Mouse (Mus musculus): Measurements from ENCODE around the gene Rabgap1. TPM values are rescaled to one million over a fixed set of nuclear protein-coding genes. Genes with fewer than 3 reads are reported as not detected.

Gene Rabgap1
- polyA plus RNA-seq, 1 experiment from 2014 or later: 6.1 TPM

DNA sequence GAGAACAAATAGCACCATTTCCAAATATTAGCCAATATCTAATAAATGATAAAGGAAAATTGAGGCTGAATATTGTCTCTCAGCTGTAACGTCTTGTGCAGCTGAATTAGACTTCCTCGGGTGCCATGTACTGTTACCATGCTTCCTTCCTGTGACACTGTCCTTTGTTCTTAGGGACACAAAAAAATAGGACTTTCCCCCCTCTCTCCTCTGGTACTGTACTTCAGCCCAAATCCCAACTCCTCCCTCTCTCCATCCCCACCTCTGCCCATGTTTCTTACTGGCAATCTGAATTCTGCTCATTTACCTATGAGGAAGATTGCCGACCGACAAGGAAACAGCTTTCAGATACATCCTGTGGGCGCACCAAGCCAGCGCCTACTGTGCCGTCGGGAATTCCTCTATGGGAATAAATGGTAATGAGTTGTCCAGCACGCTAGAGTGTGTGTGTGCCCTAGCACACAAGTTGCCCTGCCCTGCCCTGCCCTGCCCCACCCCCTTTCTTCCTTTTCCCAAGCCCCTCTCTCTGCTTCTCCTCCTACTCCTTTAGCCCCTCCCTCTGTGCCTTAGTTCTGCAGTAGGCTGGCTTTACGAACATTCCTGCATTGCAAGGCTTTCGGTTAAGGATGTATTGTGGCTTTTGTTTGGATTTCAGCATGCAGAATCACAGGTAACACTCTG lies 73.1 kb downstream of the Rabgap1 start, which contains the start of gene Gpr21:
Gene Gpr21 (plus strand): TSS at position 303 of the 681 bp plus-strand sequence.
- no peaks in the 10 kb centered on the region for H3K27me3 ChIP-seq
- no peak within 1 kb of the TSS for H3K4me2 ChIP-seq
- H3K9me3 ChIP-seq (replicated peaks): no peaks in the 10 kb centered on the region
- ATAC-seq (ENCODE audit: insufficient read depth): no peak
- H3K9ac ChIP-seq: no peak within 1 kb of the TSS
- peaks cover 13% of the 10 kb centered on the region for H3K36me3 ChIP-seq (replicated peaks)
- 33% methylated on average over 11 of the region's 11 CpGs for WGBS (ENCODE audit: insufficient replicate concordance)
- no peak within 1 kb of the TSS for H3K4me3 ChIP-seq (replicated peaks)
- H3K4me1 ChIP-seq (replicated peaks): 0 out of 2 replicates have a peak, but pooled peaks cover 4% of the 10 kb centered on the region
- no peak within 1 kb of the TSS for H3K27ac ChIP-seq (replicated peaks)

DNA sequence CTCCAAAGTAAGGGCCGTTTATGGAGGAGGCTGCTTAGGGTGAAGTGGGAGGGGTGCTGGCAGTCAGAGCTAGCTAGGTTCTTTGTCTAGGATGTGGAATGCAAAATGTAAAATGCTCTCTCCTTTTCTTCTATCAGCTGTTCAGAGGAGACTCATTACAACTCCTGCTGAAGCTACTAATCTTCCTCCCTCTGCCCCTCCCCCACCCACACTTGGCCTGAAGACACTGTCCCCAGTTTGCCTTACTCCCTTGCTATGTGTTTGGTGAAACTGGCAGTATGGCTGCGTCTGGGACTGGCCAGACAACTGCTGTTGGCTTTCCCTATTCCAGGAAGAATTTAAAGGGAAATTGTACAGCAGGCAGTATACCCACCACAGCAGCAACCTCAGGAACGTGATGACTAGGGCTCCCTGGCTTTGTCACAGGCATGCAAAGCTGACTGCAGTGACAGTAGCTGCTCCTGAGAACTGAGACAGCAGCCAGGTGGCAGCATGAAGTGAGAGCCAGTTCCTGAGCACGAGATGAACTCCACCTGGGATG lies 73.9 kb downstream of the Rabgap1 start:
- Histone ChIP-seq H3K4me1 (replicated peaks) (0 out of 2 replicates have a peak, but pooled peaks cover 4% of the 10 kb centered on the region), H3K4me2 (no peak overlapping the region), H3K36me3 (replicated peaks) (peaks cover 13% of the 10 kb centered on the region), H3K9me3 (replicated peaks) (no peaks in the 10 kb centered on the region), H3K27me3 (no peaks in the 10 kb centered on the region), H3K27ac (replicated peaks) (no peak overlapping the region), H3K4me3 (replicated peaks) (no peak overlapping the region), H3K9ac (no peak overlapping the region)
- no peak for ATAC-seq (ENCODE audit: insufficient read depth)
- WGBS (ENCODE audit: insufficient replicate concordance): 60% methylated on average over 4 of the region's 4 CpGs

DNA sequence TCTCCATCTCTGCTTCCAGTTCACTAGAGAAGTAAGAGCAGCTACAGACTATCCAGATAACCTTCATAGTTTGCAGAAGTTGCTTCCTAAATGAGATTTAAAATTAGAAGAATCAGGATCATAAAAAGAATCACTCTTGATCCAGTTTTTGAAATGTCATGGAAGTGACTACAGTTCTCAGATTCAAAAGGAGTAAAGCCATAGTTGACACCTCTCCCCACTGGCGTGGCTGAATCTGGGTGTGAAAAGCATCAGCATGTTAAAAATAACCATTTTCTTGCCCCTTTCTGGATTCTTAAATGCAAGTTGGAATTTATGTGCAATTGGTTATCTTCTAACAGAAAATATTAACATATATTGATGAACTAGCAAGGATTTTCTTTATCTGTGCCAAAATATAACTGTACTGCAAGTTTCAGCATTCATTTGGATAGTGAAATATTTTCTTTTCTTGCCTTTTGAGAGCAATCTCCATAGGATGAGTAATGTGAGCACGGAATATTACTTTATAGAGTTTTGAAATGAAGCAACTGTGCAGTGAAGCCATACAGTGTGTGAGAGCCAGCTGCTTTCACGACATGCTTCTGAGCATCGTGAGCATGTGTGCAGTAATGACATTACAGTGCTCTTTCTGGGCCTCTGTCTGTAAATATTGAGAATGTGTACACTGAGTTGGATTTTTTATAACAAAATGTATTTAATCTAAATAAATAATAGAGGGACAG lies 75.6 kb downstream of the Rabgap1 start:
- Histone ChIP-seq H3K4me2 (no peak overlapping the region), H3K4me3 (replicated peaks) (no peak overlapping the region), H3K27ac (replicated peaks) (no peak overlapping the region), H3K4me1 (replicated peaks) (0 out of 2 replicates have a peak, but pooled peaks cover 4% of the 10 kb centered on the region), H3K9ac (no peak overlapping the region), H3K27me3 (no peaks in the 10 kb centered on the region), H3K9me3 (replicated peaks) (no peaks in the 10 kb centered on the region), H3K36me3 (replicated peaks) (0 out of 2 replicates have a peak, but pooled peaks cover 5% of the 10 kb centered on the region)
- 73% methylated on average over 4 of the region's 4 CpGs for WGBS (ENCODE audit: insufficient replicate concordance)
- ATAC-seq (ENCODE audit: insufficient read depth): no peak

DNA sequence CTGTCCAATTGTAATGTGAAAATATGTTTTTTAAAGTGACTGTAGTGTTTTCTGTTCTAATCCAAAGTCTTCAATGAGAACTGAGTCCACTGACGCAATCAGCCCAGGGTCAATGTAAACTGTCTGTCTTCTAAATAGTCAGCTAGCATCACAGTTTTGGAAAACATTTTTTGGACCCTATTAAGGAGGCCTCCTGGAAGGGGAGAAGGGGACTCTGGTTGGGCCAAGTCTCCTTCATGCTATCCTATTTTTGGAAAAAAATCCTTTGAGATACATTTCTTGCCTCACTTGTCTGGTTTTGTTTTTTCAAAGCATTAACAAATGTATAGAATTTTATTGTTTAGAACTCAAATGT lies 76.2 kb downstream of the Rabgap1 start:
- Histone ChIP-seq H3K27ac (replicated peaks) (no peak overlapping the region), H3K4me3 (replicated peaks) (no peak overlapping the region), H3K4me1 (replicated peaks) (0 out of 2 replicates have a peak, but pooled peaks cover 4% of the 10 kb centered on the region), H3K9ac (no peak overlapping the region), H3K36me3 (replicated peaks) (0 out of 2 replicates have a peak, but pooled peaks cover 5% of the 10 kb centered on the region), H3K4me2 (no peak overlapping the region), H3K27me3 (no peaks in the 10 kb centered on the region), H3K9me3 (replicated peaks) (no peaks in the 10 kb centered on the region)
- WGBS (ENCODE audit: insufficient replicate concordance): 84% methylated on average over 1 of the region's 1 CpGs
- no peak for ATAC-seq (ENCODE audit: insufficient read depth)

DNA sequence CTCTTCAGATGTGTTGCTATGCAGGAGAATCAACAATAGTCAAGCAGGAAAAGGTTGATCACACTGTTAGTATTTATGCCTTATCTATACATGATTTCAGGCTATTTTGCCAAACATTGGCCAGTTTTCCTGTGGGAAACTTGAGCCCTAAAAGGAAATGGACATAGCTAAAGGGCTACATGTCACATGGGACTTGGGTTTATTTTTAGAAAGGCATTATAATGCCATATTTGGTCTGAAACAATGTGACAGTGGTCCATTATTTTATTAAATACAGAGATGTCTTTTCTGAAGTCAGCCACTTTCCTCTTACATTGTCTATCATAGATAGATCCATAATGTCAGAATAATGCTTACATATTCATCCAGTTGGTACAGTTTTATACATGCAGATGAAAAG lies 84.5 kb downstream of the Rabgap1 start:
- Histone ChIP-seq H3K27me3 (no peaks in the 10 kb centered on the region), H3K9ac (no peak overlapping the region), H3K4me2 (no peak overlapping the region), H3K27ac (replicated peaks) (no peak overlapping the region), H3K4me1 (replicated peaks) (peaks cover 12% of the 10 kb centered on the region), H3K36me3 (replicated peaks) (no peaks in the 10 kb centered on the region), H3K9me3 (replicated peaks) (no peaks in the 10 kb centered on the region), H3K4me3 (replicated peaks) (no peak overlapping the region)
- ATAC-seq (ENCODE audit: insufficient read depth): no peak

DNA sequence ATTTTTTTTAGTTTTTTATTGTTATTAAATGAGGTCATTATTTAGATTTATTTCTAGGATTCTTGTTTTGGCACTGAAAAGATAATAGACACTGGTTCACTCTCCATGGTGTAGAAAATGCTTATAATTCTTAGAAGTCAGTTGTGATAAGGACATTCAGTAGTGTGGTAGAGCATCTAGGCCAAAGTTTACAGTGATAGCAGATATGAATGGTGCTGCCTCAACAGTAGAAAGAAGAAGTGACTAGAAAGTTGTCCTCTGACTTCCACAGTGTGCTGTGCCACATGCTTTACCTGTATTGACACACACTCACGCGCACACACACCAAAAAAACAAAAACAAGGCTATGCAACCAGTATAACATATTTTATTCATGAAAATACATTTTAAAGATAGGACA lies 86.3 kb downstream of the Rabgap1 start:
- Histone ChIP-seq H3K36me3 (replicated peaks) (0 out of 2 replicates have a peak, but pooled peaks cover 5% of the 10 kb centered on the region), H3K9ac (no peak overlapping the region), H3K4me1 (replicated peaks) (peaks cover 12% of the 10 kb centered on the region), H3K9me3 (replicated peaks) (no peaks in the 10 kb centered on the region), H3K27me3 (no peaks in the 10 kb centered on the region), H3K4me2 (no peak overlapping the region), H3K27ac (replicated peaks) (no peak overlapping the region), H3K4me3 (replicated peaks) (no peak overlapping the region)
- WGBS (ENCODE audit: insufficient replicate concordance): 69% methylated on average over 2 of the region's 2 CpGs
- ATAC-seq (ENCODE audit: insufficient read depth): no peak

DNA sequence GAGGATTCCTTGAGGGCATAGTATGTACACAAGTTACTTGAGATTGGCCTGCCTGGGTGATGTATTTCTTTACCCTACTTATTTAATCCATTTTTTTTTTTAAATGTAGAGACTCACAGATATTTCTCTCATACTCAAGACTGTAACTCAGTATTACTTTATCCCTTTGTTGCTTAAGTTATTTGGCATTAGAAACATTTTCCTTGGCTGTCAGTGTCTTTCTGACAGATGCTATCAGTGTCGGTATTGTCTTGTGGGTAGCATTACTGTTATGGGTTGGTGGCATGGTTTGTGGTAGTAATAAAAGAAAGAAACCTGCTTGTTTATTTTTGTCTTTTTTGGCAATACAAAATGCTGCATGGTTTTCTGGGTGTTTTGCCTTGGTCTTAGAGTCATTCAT lies 87.7 kb downstream of the Rabgap1 start:
- H3K27ac ChIP-seq (replicated peaks): no peak overlapping the region
- H3K36me3 ChIP-seq (replicated peaks): 0 out of 2 replicates have a peak, but pooled peaks cover 8% of the 10 kb centered on the region
- H3K4me1 ChIP-seq (replicated peaks): peaks cover 12% of the 10 kb centered on the region
- no peak overlapping the region for H3K4me3 ChIP-seq (replicated peaks)
- WGBS (ENCODE audit: insufficient replicate concordance): 73% methylated on average over 1 of the region's 1 CpGs
- H3K9ac ChIP-seq: no peak overlapping the region
- no peaks in the 10 kb centered on the region for H3K27me3 ChIP-seq
- no peak for ATAC-seq (ENCODE audit: insufficient read depth)
- no peak overlapping the region for H3K4me2 ChIP-seq
- no peaks in the 10 kb centered on the region for H3K9me3 ChIP-seq (replicated peaks)

DNA sequence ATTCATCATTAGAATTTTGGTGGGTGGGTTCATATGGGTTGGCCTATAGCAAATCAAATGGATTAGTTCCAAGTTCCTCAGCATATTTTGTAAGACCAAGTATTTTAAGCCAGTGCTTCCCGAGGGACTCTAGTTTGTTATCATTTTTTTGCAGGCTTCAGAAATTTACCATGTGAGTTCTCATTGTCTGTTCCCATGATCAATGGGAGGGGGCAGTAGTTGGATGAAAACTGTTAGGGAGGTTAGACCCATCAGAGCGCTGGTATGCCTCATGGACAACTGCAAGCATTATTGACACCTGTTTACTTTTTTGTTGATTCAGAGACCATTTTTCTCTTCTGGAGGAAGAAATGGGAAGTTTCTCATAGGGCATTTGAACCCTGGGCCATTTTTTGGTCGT lies 88.6 kb downstream of the Rabgap1 start:
- Histone ChIP-seq H3K9me3 (replicated peaks) (no peaks in the 10 kb centered on the region), H3K4me2 (no peak overlapping the region), H3K36me3 (replicated peaks) (0 out of 2 replicates have a peak, but pooled peaks cover 8% of the 10 kb centered on the region), H3K27ac (replicated peaks) (no peak overlapping the region), H3K4me3 (replicated peaks) (no peak overlapping the region), H3K27me3 (no peaks in the 10 kb centered on the region), H3K9ac (no peak overlapping the region), H3K4me1 (replicated peaks) (peaks cover 12% of the 10 kb centered on the region)
- ATAC-seq (ENCODE audit: insufficient read depth): no peak
- WGBS (ENCODE audit: insufficient replicate concordance): 41% methylated on average over 3 of the region's 3 CpGs

DNA sequence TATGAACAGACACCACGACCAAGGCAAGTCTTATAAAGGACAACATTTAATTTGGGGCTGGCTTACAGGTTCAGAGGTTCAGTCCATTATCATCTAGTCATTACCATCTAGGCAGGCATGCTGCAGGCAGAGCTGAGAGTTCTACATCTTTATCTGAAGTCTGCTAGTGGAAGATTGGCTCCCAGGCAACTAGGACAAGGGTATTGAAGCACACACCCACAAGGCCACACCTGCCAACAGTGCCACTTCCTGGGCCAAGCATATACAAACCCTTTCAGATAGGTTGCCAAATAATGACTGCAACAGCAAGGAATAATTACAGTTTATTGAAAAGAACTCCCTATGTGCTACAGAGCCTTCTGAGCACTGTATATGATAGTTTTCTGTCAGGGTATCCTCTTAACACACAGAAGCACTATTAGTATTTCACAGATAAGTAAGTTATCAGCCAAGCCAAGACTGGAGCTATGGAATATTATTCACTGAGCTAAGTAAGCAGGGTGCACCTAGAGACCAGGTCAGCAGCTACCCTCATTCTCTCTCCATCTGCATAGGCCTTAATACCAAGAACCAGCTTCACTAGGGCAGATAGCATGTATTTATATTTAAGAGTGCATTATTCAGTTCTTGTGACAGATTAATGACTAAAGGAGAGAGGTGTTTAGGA lies 106.4 kb downstream of the Rabgap1 start:
- H3K4me2 ChIP-seq: peak overlapping the region; percentile 55
- no peaks in the 10 kb centered on the region for H3K9me3 ChIP-seq (replicated peaks)
- peak overlapping the region; percentile 82 for H3K27ac ChIP-seq (replicated peaks)
- H3K27me3 ChIP-seq: no peaks in the 10 kb centered on the region
- peak; percentile 98 for ATAC-seq (ENCODE audit: insufficient read depth)
- WGBS (ENCODE audit: insufficient replicate concordance): 33% methylated on average over 1 of the region's 1 CpGs
- H3K4me3 ChIP-seq (replicated peaks): no peak overlapping the region
- H3K4me1 ChIP-seq (replicated peaks): peaks cover 44% of the 10 kb centered on the region
- H3K36me3 ChIP-seq (replicated peaks): peaks cover 37% of the 10 kb centered on the region
- no peak overlapping the region for H3K9ac ChIP-seq

DNA sequence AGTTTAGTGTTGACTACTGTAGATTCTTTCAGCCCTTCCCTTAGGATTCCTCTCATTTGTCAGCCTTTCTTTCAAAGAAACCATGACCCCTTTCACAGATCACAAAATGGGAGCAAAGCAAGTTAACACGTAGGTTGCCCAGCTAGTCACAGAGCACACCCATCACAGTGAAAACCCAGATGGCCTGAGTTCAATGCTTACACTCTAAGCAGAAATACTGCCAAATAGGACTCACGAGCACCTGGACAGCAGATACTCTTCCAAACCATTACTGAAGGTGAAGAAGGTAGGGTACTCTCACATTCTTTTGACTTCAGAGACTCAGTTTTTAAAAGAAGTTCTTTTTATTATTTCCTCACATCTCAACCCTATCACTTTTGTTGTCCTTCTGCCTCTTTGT lies 113.3 kb downstream of the Rabgap1 start:
- Histone ChIP-seq H3K9ac (no peak overlapping the region), H3K27me3 (no peaks in the 10 kb centered on the region), H3K36me3 (replicated peaks) (peaks cover 62% of the 10 kb centered on the region), H3K4me1 (replicated peaks) (no peaks in the 10 kb centered on the region), H3K27ac (replicated peaks) (no peak overlapping the region), H3K4me3 (replicated peaks) (no peak overlapping the region), H3K4me2 (no peak overlapping the region), H3K9me3 (replicated peaks) (no peaks in the 10 kb centered on the region)
- no peak for ATAC-seq (ENCODE audit: insufficient read depth)
- WGBS (ENCODE audit: insufficient replicate concordance): 72% methylated on average over 2 of the region's 2 CpGs

DNA sequence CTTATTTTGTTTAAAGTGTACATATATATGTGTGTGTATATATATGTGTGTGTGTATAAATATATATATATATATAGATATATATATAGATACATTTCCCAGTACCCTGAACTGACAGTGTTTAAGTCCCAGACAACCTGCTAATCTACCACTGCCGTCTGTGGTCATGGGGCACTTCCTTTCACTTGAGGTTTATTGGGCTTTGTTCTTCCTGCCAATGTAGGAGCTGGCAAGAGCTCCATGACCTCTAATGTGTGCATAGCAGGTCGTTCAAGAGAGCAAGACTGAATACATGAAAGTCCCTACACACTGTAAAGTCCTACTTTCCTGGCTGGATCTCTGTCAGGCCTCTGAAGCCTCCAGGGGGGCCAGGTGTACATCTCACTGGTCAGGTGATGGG lies 122.5 kb downstream of the Rabgap1 start:
- WGBS (ENCODE audit: insufficient replicate concordance): 11% methylated on average over 2 of the region's 2 CpGs
- no peaks in the 10 kb centered on the region for H3K27me3 ChIP-seq
- no peaks in the 10 kb centered on the region for H3K9me3 ChIP-seq (replicated peaks)
- no peak overlapping the region for H3K4me2 ChIP-seq
- H3K9ac ChIP-seq: no peak overlapping the region
- ATAC-seq (ENCODE audit: insufficient read depth): no peak
- peaks cover 12% of the 10 kb centered on the region for H3K4me1 ChIP-seq (replicated peaks)
- no peak overlapping the region for H3K4me3 ChIP-seq (replicated peaks)
- H3K27ac ChIP-seq (replicated peaks): no peak overlapping the region
- H3K36me3 ChIP-seq (replicated peaks): peaks cover 34% of the 10 kb centered on the region

All from liver, embryonic 15.5 days (tissue).